Mouse (Mus musculus) lung, adult 2 months (tissue): ENCODE results near the gene Axin1.

Experiments
- CTCF ChIP-seq: fragments of 200-500 bp; IDR thresholded peaks from 2 replicates; pipeline ENCODE4 v1.5.1; 2011; ENCODE audit warnings: mild to moderate bottlenecking, low read length, control low read depth; ENCODE audit not compliant: insufficient read depth
- POLR2A ChIP-seq: fragments of 200-500 bp; IDR thresholded peaks from 2 replicates; pipeline ENCODE4 v1.6.1; 2011; ENCODE audit warnings: low read depth, mild to moderate bottlenecking, control low read depth, low read length, borderline replicate concordance; ENCODE audit errors: extremely low read depth

DNA sequence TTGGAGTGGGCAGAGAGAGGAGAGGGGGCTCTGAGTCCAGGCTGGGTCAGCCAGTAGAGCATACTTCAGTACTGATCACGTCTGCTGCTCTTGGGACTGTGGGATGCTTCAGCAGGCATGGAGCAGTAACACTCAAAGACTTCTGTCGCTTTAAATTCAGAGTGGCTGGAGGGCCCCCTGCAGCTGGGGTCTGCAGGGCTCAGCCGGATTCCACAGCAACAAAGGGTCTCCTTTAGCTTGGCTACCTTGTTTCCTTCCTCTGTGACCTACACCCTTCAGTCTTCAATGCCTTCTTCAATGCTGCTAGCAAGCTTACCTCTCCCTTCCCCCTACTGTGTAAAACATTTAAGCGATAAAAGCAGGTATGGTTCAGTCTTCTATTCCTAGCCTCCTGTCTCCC, 27.5 kb upstream of the Axin1 start:
- TF ChIP-seq CTCF (no peak), POLR2A (no peak)
